Mouse (Mus musculus): ENCODE data around the gene Magi3. TPM values are rescaled to one million over a fixed set of nuclear protein-coding genes. Genes with fewer than 3 reads are reported as not detected.

Gene Magi3
- polyA plus RNA-seq, 1 experiment = 10.3 TPM

- Histone ChIP-seq H3K36me3 (ENCODE audit: control insufficient read depth, insufficient read depth, low read length) (no peaks in the 10 kb centered on the region), H3K4me3 (ENCODE audit: low read depth, low read length) (no peak overlapping the region), H3K27ac (ENCODE audit: insufficient read depth, low read depth, low read length) (no peak overlapping the region), H3K27me3 (ENCODE audit: control insufficient read depth, insufficient read depth, low read length) (no peaks in the 10 kb centered on the region), H3K4me1 (ENCODE audit: control insufficient read depth, insufficient read depth, insufficient read length, low read length) (no peaks in the 10 kb centered on the region)
- TF ChIP-seq POLR2A (IDR thresholded peaks at IDR 0.05; ENCODE audit: low read depth, low read length) = no peak
- TF ChIP-seq CTCF (IDR thresholded peaks at IDR 0.05; ENCODE audit: extremely low read depth, insufficient read length, insufficient replicate concordance, low read depth, low read length) = no peak
- WGBS = 72% methylated on average over 2 of the region's 2 CpGs
Observed at GRCm38 (mm10) chr3:104150146-104150545, 70.0 kb downstream of the Magi3 start.

- no peak for TF ChIP-seq CTCF (IDR thresholded peaks at IDR 0.05; ENCODE audit: extremely low read depth, insufficient read length, insufficient replicate concordance, low read depth, low read length)
- TF ChIP-seq POLR2A (IDR thresholded peaks at IDR 0.05; ENCODE audit: low read depth, low read length) = no peak
- 9% methylated on average over 4 of the region's 4 CpGs for WGBS
- no peaks in the 10 kb centered on the region for H3K27me3 ChIP-seq (ENCODE audit: control insufficient read depth, insufficient read depth, low read length)
- H3K4me1 ChIP-seq (ENCODE audit: control insufficient read depth, insufficient read depth, insufficient read length, low read length) = no peaks in the 10 kb centered on the region
- no peak overlapping the region for H3K4me3 ChIP-seq (ENCODE audit: low read depth, low read length)
- no peaks in the 10 kb centered on the region for H3K36me3 ChIP-seq (ENCODE audit: control insufficient read depth, insufficient read depth, low read length)
- H3K27ac ChIP-seq (ENCODE audit: insufficient read depth, low read depth, low read length) = no peak overlapping the region
Observed at GRCm38 (mm10) chr3:104142376-104142775, 77.8 kb downstream of the Magi3 start.

GRCm38 (mm10) chr3:104138953-104139450, 81.2 kb downstream of the Magi3 start:
- 92% methylated on average over 4 of the region's 4 CpGs for WGBS
- H3K27ac ChIP-seq (ENCODE audit: insufficient read depth, low read depth, low read length) = no peak overlapping the region
- H3K36me3 ChIP-seq (ENCODE audit: control insufficient read depth, insufficient read depth, low read length) = no peaks in the 10 kb centered on the region
- H3K4me1 ChIP-seq (ENCODE audit: control insufficient read depth, insufficient read depth, insufficient read length, low read length) = no peaks in the 10 kb centered on the region
- H3K4me3 ChIP-seq (ENCODE audit: low read depth, low read length) = no peak overlapping the region
- TF ChIP-seq CTCF (IDR thresholded peaks at IDR 0.05; ENCODE audit: extremely low read depth, insufficient read length, insufficient replicate concordance, low read depth, low read length) = no peak
- TF ChIP-seq POLR2A (IDR thresholded peaks at IDR 0.05; ENCODE audit: low read depth, low read length) = no peak
- no peaks in the 10 kb centered on the region for H3K27me3 ChIP-seq (ENCODE audit: control insufficient read depth, insufficient read depth, low read length)

- no peak overlapping the region for H3K27ac ChIP-seq (ENCODE audit: insufficient read depth, low read depth, low read length)
- TF ChIP-seq CTCF (IDR thresholded peaks at IDR 0.05; ENCODE audit: extremely low read depth, insufficient read length, insufficient replicate concordance, low read depth, low read length) (no peak), POLR2A (IDR thresholded peaks at IDR 0.05; ENCODE audit: low read depth, low read length) (no peak)
- H3K27me3 ChIP-seq (ENCODE audit: control insufficient read depth, insufficient read depth, low read length) = no peaks in the 10 kb centered on the region
- H3K36me3 ChIP-seq (ENCODE audit: control insufficient read depth, insufficient read depth, low read length) = no peaks in the 10 kb centered on the region
- H3K4me3 ChIP-seq (ENCODE audit: low read depth, low read length) = no peak overlapping the region
- H3K4me1 ChIP-seq (ENCODE audit: control insufficient read depth, insufficient read depth, insufficient read length, low read length) = no peaks in the 10 kb centered on the region
- WGBS = 56% methylated on average over 1 of the region's 1 CpGs
Observed at GRCm38 (mm10) chr3:104125628-104126027, 94.5 kb downstream of the Magi3 start.

- no peaks in the 10 kb centered on the region for H3K4me1 ChIP-seq (ENCODE audit: control insufficient read depth, insufficient read depth, insufficient read length, low read length)
- H3K27ac ChIP-seq (ENCODE audit: insufficient read depth, low read depth, low read length) = no peak overlapping the region
- no peak for TF ChIP-seq POLR2A (IDR thresholded peaks at IDR 0.05; ENCODE audit: low read depth, low read length)
- no peak for TF ChIP-seq CTCF (IDR thresholded peaks at IDR 0.05; ENCODE audit: extremely low read depth, insufficient read length, insufficient replicate concordance, low read depth, low read length)
- no peaks in the 10 kb centered on the region for H3K36me3 ChIP-seq (ENCODE audit: control insufficient read depth, insufficient read depth, low read length)
- H3K4me3 ChIP-seq (ENCODE audit: low read depth, low read length) = no peak overlapping the region
- no peaks in the 10 kb centered on the region for H3K27me3 ChIP-seq (ENCODE audit: control insufficient read depth, insufficient read depth, low read length)
- 93% methylated on average over 1 of the region's 1 CpGs for WGBS
Observed at GRCm38 (mm10) chr3:104123846-104124245, 96.3 kb downstream of the Magi3 start.

GRCm38 (mm10) chr3:104109478-104109877, 110.7 kb downstream of the Magi3 start:
- H3K4me3 ChIP-seq (ENCODE audit: low read depth, low read length) = no peak overlapping the region
- no peak for TF ChIP-seq POLR2A (IDR thresholded peaks at IDR 0.05; ENCODE audit: low read depth, low read length)
- TF ChIP-seq CTCF (IDR thresholded peaks at IDR 0.05; ENCODE audit: extremely low read depth, insufficient read length, insufficient replicate concordance, low read depth, low read length) = no peak
- no peaks in the 10 kb centered on the region for H3K27me3 ChIP-seq (ENCODE audit: control insufficient read depth, insufficient read depth, low read length)
- 63% methylated on average over 3 of the region's 3 CpGs for WGBS
- H3K36me3 ChIP-seq (ENCODE audit: control insufficient read depth, insufficient read depth, low read length) = no peaks in the 10 kb centered on the region
- no peak overlapping the region for H3K27ac ChIP-seq (ENCODE audit: insufficient read depth, low read depth, low read length)
- no peaks in the 10 kb centered on the region for H3K4me1 ChIP-seq (ENCODE audit: control insufficient read depth, insufficient read depth, insufficient read length, low read length)

- Histone ChIP-seq H3K4me1 (ENCODE audit: control insufficient read depth, insufficient read depth, insufficient read length, low read length) (no peaks in the 10 kb centered on the region), H3K36me3 (ENCODE audit: control insufficient read depth, insufficient read depth, low read length) (no peaks in the 10 kb centered on the region), H3K4me3 (ENCODE audit: low read depth, low read length) (no peak overlapping the region), H3K27me3 (ENCODE audit: control insufficient read depth, insufficient read depth, low read length) (no peaks in the 10 kb centered on the region), H3K27ac (ENCODE audit: insufficient read depth, low read depth, low read length) (no peak overlapping the region)
- TF ChIP-seq CTCF (IDR thresholded peaks at IDR 0.05; ENCODE audit: extremely low read depth, insufficient read length, insufficient replicate concordance, low read depth, low read length) (peak; percentile 47; the same call in 1 of the 2 replicates), POLR2A (IDR thresholded peaks at IDR 0.05; ENCODE audit: low read depth, low read length) (no peak)
- WGBS = 54% methylated on average over 1 of the region's 1 CpGs
Observed at GRCm38 (mm10) chr3:104104942-104105341, 115.2 kb downstream of the Magi3 start.

All from small intestine, adult 2 months (tissue).